Mouse (Mus musculus) MEL (cell line): ENCODE data around the gene Tmcc3. TPM values are rescaled to one million over a fixed set of nuclear protein-coding genes. Genes with fewer than 3 reads are reported as not detected.

Experiments
- DNase-seq: peaks from one replicate; pipeline ENCODE4 v3.0.0; 2011; ENCODE audit warnings: low read depth, low spot score
- H3K27ac ChIP-seq: 2 replicates; pipeline ENCODE4 v1.5.1; 2012; ENCODE audit warnings: low read depth, mild to moderate bottlenecking, control low read depth, low read length, moderate library complexity; ENCODE audit not compliant: control insufficient read depth
- H3K27me3 ChIP-seq, 2 experiments: fragments of 150-350 bp in 1 of 2; sonication (generic) in 1 of 2; 2 replicates each; pipeline ENCODE4 v1.6.1; 2012; ENCODE audit warnings: low read length in 2 of 2, mild to moderate bottlenecking in 2 of 2, improper control_type of control experiment in 1 of 2, moderate library complexity in 1 of 2; ENCODE audit not compliant: insufficient read depth in 2 of 2, control insufficient read depth in 1 of 2
- H3K36me3 ChIP-seq, 2 experiments: 2 replicates each; pipeline ENCODE4 v1.6.1; 2012 to 2014; ENCODE audit warnings: low read length in 2 of 2, improper control_type of control experiment in 1 of 2, inconsistent platforms in 1 of 2, mild to moderate bottlenecking in 1 of 2; ENCODE audit not compliant: insufficient read depth in 2 of 2, control insufficient read depth in 1 of 2
- H3K4me1 ChIP-seq, 2 experiments: fragments of 150-350 bp in 1 of 2; sonication (generic) in 1 of 2; 2 replicates each; pipeline ENCODE4 v1.6.1; 2012; ENCODE audit warnings: low read length in 2 of 2, improper control_type of control experiment in 1 of 2, mild to moderate bottlenecking in 1 of 2; ENCODE audit not compliant: insufficient read depth in 2 of 2, control insufficient read depth in 1 of 2
- H3K4me3 ChIP-seq, 2 experiments: fragments of 150-350 bp in 1 of 2; sonication (generic) in 1 of 2; 2 replicates each; pipeline ENCODE4 v1.5.1; 2012; ENCODE audit warnings: low read depth in 2 of 2, low read length in 2 of 2, mild to moderate bottlenecking in 2 of 2, moderate library complexity in 2 of 2, control low read depth in 1 of 2, improper control_type of control experiment in 1 of 2; ENCODE audit not compliant: control insufficient read depth in 1 of 2, insufficient read depth in 1 of 2
- H3K79me2 ChIP-seq: 2 replicates; pipeline ENCODE4 v1.6.1; 2012; ENCODE audit warnings: mild to moderate bottlenecking, low read length, moderate library complexity; ENCODE audit not compliant: control insufficient read depth, poor library complexity, insufficient read depth
- H3K9ac ChIP-seq: 2 replicates; pipeline ENCODE4 v1.6.1; 2012; ENCODE audit warnings: low read depth, mild to moderate bottlenecking, control low read depth, low read length, moderate library complexity; ENCODE audit not compliant: control insufficient read depth, poor library complexity, severe bottlenecking
- H3K9me3 ChIP-seq: fragments of 150-350 bp; sonication (generic); replicated peaks from 2 replicates; pipeline ENCODE4 v1.6.1; 2012; ENCODE audit warnings: mild to moderate bottlenecking, low read length, improper control_type of control experiment, moderate library complexity; ENCODE audit not compliant: insufficient read depth
- BHLHE40 ChIP-seq: IDR thresholded peaks from 2 replicates; pipeline ENCODE4 v1.6.1; 2012; ENCODE audit warnings: low read depth, mild to moderate bottlenecking, inconsistent platforms, low read length, improper control_type of control experiment, borderline replicate concordance
- CHD1 ChIP-seq: IDR thresholded peaks from 2 replicates; pipeline ENCODE4 v1.6.1; 2012; ENCODE audit warnings: low read depth, mild to moderate bottlenecking, inconsistent platforms, low read length, improper control_type of control experiment
- CHD2 ChIP-seq: IDR thresholded peaks from 2 replicates; pipeline ENCODE4 v1.6.1; 2011; ENCODE audit warnings: low read length, improper control_type of control experiment
- CTCF ChIP-seq, 3 experiments: IDR thresholded peaks in 2 of 3; conservative IDR thresholded peaks in 1 of 3; 2 replicates each; pipeline ENCODE4 v1.5.1; 2011 to 2012; ENCODE audit warnings: low read length in 3 of 3, low read depth in 2 of 3, mild to moderate bottlenecking in 2 of 3, improper control_type of control experiment in 1 of 3, inconsistent platforms in 1 of 3, mixed read lengths in 1 of 3, moderate library complexity in 1 of 3; ENCODE audit not compliant: control insufficient read depth in 1 of 3, insufficient read depth in 1 of 3, poor library complexity in 1 of 3, severe bottlenecking in 1 of 3
- ETS1 ChIP-seq: IDR thresholded peaks from 2 replicates; pipeline ENCODE4 v1.6.1; 2012; ENCODE audit warnings: low read depth, mild to moderate bottlenecking, inconsistent platforms, low read length, improper control_type of control experiment, moderate library complexity
- GABPA ChIP-seq: IDR thresholded peaks from 2 replicates; pipeline ENCODE4 v1.6.1; 2012; ENCODE audit warnings: low read depth, mild to moderate bottlenecking, inconsistent platforms, low read length, improper control_type of control experiment, moderate library complexity
- GATA1 ChIP-seq: IDR thresholded peaks from 2 replicates; pipeline ENCODE4 v1.6.1; 2011; ENCODE audit warnings: low read depth, low read length, improper control_type of control experiment
- HCFC1 ChIP-seq: IDR thresholded peaks from 2 replicates; pipeline ENCODE4 v1.6.1; 2012; ENCODE audit warnings: low read depth, mild to moderate bottlenecking, inconsistent platforms, low read length, improper control_type of control experiment, moderate library complexity
- JUND ChIP-seq: IDR thresholded peaks from 2 replicates; pipeline ENCODE4 v1.6.1; 2011; ENCODE audit warnings: low read depth, mild to moderate bottlenecking, improper control_type of control experiment, low read length
- KAT2A ChIP-seq: conservative IDR thresholded peaks from 2 replicates; pipeline ENCODE4 v1.6.1; 2012; ENCODE audit warnings: low read depth, low read length, improper control_type of control experiment, inconsistent platforms
- MAX ChIP-seq: IDR thresholded peaks from 2 replicates; pipeline ENCODE4 v1.6.1; 2011; ENCODE audit warnings: low read length, improper control_type of control experiment
- MAZ ChIP-seq: IDR thresholded peaks from 2 replicates; pipeline ENCODE4 v1.6.1; 2012; ENCODE audit warnings: low read depth, mild to moderate bottlenecking, inconsistent platforms, low read length, improper control_type of control experiment
- NELFE ChIP-seq: IDR thresholded peaks from 2 replicates; pipeline ENCODE4 v1.6.1; 2011; ENCODE audit warnings: low read depth, low read length, improper control_type of control experiment
- POLR2A ChIP-seq, 2 experiments: IDR thresholded peaks; 2 replicates each; pipeline ENCODE4 v1.6.1; 2011 to 2012; ENCODE audit warnings: low read length in 2 of 2, mild to moderate bottlenecking in 2 of 2, control low read depth in 1 of 2, improper control_type of control experiment in 1 of 2, low read depth in 1 of 2, moderate library complexity in 1 of 2; ENCODE audit not compliant: control insufficient read depth in 1 of 2, insufficient read depth in 1 of 2, poor library complexity in 1 of 2
- POLR2AphosphoS5 ChIP-seq: IDR thresholded peaks from 2 replicates; pipeline ENCODE4 v1.6.1; 2012; ENCODE audit warnings: low read depth, borderline replicate concordance, mild to moderate bottlenecking, inconsistent platforms, low read length, moderate library complexity, mixed read lengths
- RAD21 ChIP-seq: IDR thresholded peaks from 2 replicates; pipeline ENCODE4 v1.6.1; 2011; ENCODE audit warnings: mild to moderate bottlenecking, low read depth, low read length, improper control_type of control experiment
- RCOR1 ChIP-seq: IDR thresholded peaks from 2 replicates; pipeline ENCODE4 v1.6.1; 2012; ENCODE audit warnings: low read depth, mild to moderate bottlenecking, inconsistent platforms, low read length, improper control_type of control experiment
- SMC3 ChIP-seq: IDR thresholded peaks from 2 replicates; pipeline ENCODE4 v1.6.1; 2011; ENCODE audit warnings: low read depth, low read length, improper control_type of control experiment
- TAL1 ChIP-seq: IDR thresholded peaks from 2 replicates; pipeline ENCODE4 v1.6.1; 2012; ENCODE audit warnings: mild to moderate bottlenecking, inconsistent platforms, low read length, moderate library complexity, mixed read lengths
- TCF12 ChIP-seq: IDR thresholded peaks from 2 replicates; pipeline ENCODE4 v1.6.1; 2014; ENCODE audit warnings: low read depth, mild to moderate bottlenecking, inconsistent platforms, low read length, improper control_type of control experiment, moderate library complexity
- UBTF ChIP-seq: IDR thresholded peaks from 2 replicates; pipeline ENCODE4 v1.6.1; 2012; ENCODE audit warnings: low read depth, mild to moderate bottlenecking, inconsistent platforms, low read length, improper control_type of control experiment, moderate library complexity, borderline replicate concordance; ENCODE audit not compliant: insufficient read depth
- ZC3H11A ChIP-seq: IDR thresholded peaks from 2 replicates; pipeline ENCODE4 v1.6.1; 2012; ENCODE audit warnings: low read depth, mild to moderate bottlenecking, inconsistent platforms, low read length, improper control_type of control experiment
- ZMIZ1 ChIP-seq: IDR thresholded peaks from 2 replicates; pipeline ENCODE4 v1.6.1; 2012; ENCODE audit warnings: low read depth, mild to moderate bottlenecking, inconsistent platforms, low read length, improper control_type of control experiment, moderate library complexity
- ZNF384 ChIP-seq: IDR thresholded peaks from 2 replicates; pipeline ENCODE4 v1.6.1; 2012; ENCODE audit warnings: low read depth, mild to moderate bottlenecking, inconsistent platforms, low read length, improper control_type of control experiment
- polyA plus RNA-seq, 2 experiments: library from polyadenylated mRNA; stranded (reverse) in 1 of 2; unstranded in 1 of 2; fragments of >175 nt in 1 of 2; fragments of >200 nt in 1 of 2; gene quantifications; 2 replicates each; pipeline versions ENCODE4 v1.2.1 to v1.2.4; 2012; ENCODE audit warnings: low replicate concordance in 2 of 2, low read depth in 1 of 2; ENCODE audit not compliant: insufficient read length in 2 of 2, insufficient read depth in 1 of 2, missing spikeins in 1 of 2
- total RNA-seq: library from RNA; depleted of rRNA; stranded (reverse); fragments of 300-350 nt; gene quantifications from 2 replicates; pipeline ENCODE4 v1.2.3, GENCODE M21; 2012

The Tmcc3 gene
- total and polyA plus RNA-seq, 3 experiments = 1.3 to 2.6 TPM; not detected in 1

DNA sequence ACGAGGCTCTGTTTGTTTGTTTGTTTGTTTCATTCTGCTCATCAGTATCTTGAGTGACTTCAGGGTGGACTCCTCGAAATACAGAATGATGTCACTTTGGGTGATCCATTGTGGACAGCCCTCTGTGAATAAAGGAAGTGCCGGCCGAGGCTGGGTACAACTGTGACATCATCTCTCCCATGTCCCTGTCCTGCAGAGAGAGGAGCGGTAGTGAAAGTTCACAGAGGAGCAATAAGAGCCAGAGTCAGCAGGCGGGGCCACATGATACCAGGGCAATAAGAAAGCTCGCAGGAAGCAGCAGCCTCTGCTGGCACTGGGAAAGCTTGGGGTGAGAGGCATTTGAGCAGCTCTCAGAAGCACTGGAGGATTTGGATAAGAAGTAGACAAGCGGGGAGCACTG lies 264.2 kb downstream of the Tmcc3 start:
- Histone ChIP-seq H3K4me3 (no peak overlapping the region), H3K27me3 (no peaks in the 10 kb centered on the region), H3K27ac (no peak overlapping the region), H3K4me1 (peaks cover 8 to 34% of the 10 kb centered on the region in 2 experiments; a peak in 3 of 4 replicates), H3K79me2 (no peaks in the 10 kb centered on the region), H3K9me3 (no peaks in the 10 kb centered on the region), H3K9ac (no peak overlapping the region), H3K36me3 (peaks cover 0 to 19% of the 10 kb centered on the region in 2 experiments; a peak in 2 of 4 replicates)
- DNase-seq = no peak
- TF ChIP-seq MAZ (no peak), KAT2A (no peak), ZNF384 (no peak), TAL1 (no peak), POLR2A (IDR thresholded peaks at IDR 0.05; ENCODE audit: control insufficient read depth in 1 of 2, insufficient read depth in 1 of 2, low read depth in 1 of 2, low read length in 2 of 2, poor library complexity in 1 of 2) (no peak), SMC3 (no peak), ZMIZ1 (no peak), ETS1 (no peak), NELFE (no peak), RAD21 (no peak), MAX (no peak), POLR2AphosphoS5 (no peak), ZC3H11A (no peak), JUND (no peak), BHLHE40 (no peak), CHD1 (no peak), HCFC1 (no peak)

DNA sequence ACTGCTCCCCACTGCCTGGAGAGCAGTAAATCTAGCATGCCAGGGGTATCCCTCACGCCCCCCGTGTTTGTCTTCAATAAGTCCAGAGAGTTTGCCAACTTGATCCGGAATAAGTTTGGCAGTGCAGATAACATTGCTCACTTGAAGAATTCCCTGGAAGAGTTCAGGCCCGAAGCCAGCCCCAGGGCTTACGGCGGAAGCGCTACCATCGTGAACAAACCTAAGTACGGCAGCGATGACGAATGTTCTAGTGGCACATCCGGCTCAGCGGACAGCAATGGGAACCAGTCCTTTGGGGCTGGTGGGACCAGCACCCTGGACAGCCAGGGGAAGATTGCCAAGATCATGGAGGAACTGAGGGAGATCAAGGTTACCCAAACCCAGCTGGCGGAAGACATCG lies 267.1 kb downstream of the Tmcc3 start:
- no peak for DNase-seq
- no peak for TF ChIP-seq RCOR1
- no peak for TF ChIP-seq GATA1
- no peak for TF ChIP-seq ZNF384
- no peak for TF ChIP-seq MAX
- no peak for TF ChIP-seq TCF12
- TF ChIP-seq CTCF (IDR thresholded peaks at IDR 0.05 in 2 of 3, conservative IDR thresholded peaks at IDR 0.05 in 1 of 3; ENCODE audit: control insufficient read depth in 1 of 3, insufficient read depth in 1 of 3, low read depth in 2 of 3, low read length in 3 of 3, poor library complexity in 1 of 3, severe bottlenecking in 1 of 3) = no peak
- TF ChIP-seq UBTF = no peak
- no peak for TF ChIP-seq RAD21
- TF ChIP-seq TAL1 = no peak
- no peak for TF ChIP-seq KAT2A
- no peak for TF ChIP-seq GABPA
- TF ChIP-seq HCFC1 = no peak
- no peak for TF ChIP-seq SMC3
- no peak for TF ChIP-seq ETS1
- TF ChIP-seq CHD1 = no peak
- no peak for TF ChIP-seq CHD2
- TF ChIP-seq JUND = no peak
- no peak for TF ChIP-seq POLR2A (IDR thresholded peaks at IDR 0.05; ENCODE audit: control insufficient read depth in 1 of 2, insufficient read depth in 1 of 2, low read depth in 1 of 2, low read length in 2 of 2, poor library complexity in 1 of 2)
- Histone ChIP-seq H3K79me2 (no peaks in the 10 kb centered on the region), H3K27me3 (no peaks in the 10 kb centered on the region), H3K9ac (no peak overlapping the region), H3K4me3 (no peak overlapping the region), H3K36me3 (peaks cover 0 to 14% of the 10 kb centered on the region in 2 experiments; a peak in 2 of 4 replicates), H3K4me1 (peaks cover 5 to 27% of the 10 kb centered on the region in 2 experiments; a peak in 3 of 4 replicates), H3K9me3 (no peaks in the 10 kb centered on the region), H3K27ac (no peak overlapping the region)
